Mouse (Mus musculus) left cerebral cortex, postnatal 10 days (tissue): Measurements from ENCODE around the gene Zbed3. TPM values are rescaled to one million over a fixed set of nuclear protein-coding genes. Genes with fewer than 3 reads are reported as not detected.
A peak's percentile ranks its signal among the peaks of the same experiment; 100 is the strongest.
"Not testable (repeated sequence)": the region's sequence is repeated elsewhere in the genome, so short reads cannot be mapped to it uniquely, and the experiment has no call there.

Experiments used
- DNase-seq, 2 experiments: peaks; one replicate each; pipeline ENCODE4 v3.0.0; 2021 to 2022; ENCODE audit warnings: low spot score in 2 of 2, mixed read lengths in 1 of 2; ENCODE audit errors: extremely low spot score in 1 of 2
- intact Hi-C: fragments of 180-260 bp; cut with DNase I; formaldehyde crosslinking; loops from one replicate; pipeline ENCODE4 v1.15.1; 2025
- total RNA-seq, 2 experiments: library from RNA; stranded (reverse); gene quantifications; 2 replicates each; pipeline ENCODE4 v1.2.3; 2021

The Zbed3 gene
- total RNA-seq, 2 experiments from 2014 or later: 14.7 to 18.0 TPM

DNA sequence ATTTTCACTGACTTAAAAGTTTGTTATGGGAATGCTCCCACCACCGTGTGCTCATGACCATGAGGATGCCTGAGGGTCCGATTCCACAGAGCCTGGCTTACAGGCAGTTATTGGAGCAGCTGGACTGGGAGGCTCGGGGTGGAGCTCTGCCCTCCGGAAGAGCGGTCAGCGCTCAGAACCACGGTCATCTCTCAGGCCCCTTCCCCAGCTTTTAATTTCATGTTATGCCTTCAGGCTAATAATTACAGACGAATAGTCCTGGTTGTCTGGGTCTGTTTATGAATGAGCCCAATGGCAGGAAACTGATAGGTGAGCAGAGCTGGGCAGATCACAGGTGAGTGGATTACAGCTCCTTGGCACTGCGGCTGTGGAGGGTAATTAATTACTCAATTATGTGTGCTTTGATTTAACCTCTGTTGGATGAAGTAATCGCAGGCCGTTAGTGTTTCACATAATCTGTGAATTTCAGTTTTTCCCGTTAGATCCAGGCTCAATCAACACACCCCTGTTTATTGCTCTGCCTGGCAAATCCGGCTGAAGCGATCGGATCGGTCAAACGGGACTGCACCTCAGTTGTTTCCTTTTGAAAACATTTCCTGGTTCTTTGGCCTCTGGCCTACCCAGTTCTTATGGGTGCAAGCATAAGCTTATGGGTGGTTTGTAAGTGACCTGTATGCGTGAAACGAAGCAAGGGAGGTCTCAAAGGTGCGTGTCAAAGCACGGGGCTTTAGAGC, 3.4 kb downstream of the Zbed3 start:
- no peak for DNase-seq
- intact Hi-C loops: loop anchor here (10.0 kb wide), 1 partner anchor 102 kb away; no protein-coding TSS in a partner anchor

- intact Hi-C loops: loop anchor here (10.0 kb wide), 1 partner anchor 103 kb away; no protein-coding TSS in a partner anchor
- peak; percentile 52 to 69 for DNase-seq
Measured at GRCm38 (mm10) chr13:95327345-95327741, 3.9 kb downstream of the Zbed3 start.

GRCm38 (mm10) chr13:95328767-95329166, 5.4 kb downstream of the Zbed3 start:
- intact Hi-C loops: loop anchor here (10.0 kb wide), 1 partner anchor 104 kb away; no protein-coding TSS in a partner anchor

GRCm38 (mm10) chr13:95330507-95330906, 7.1 kb downstream of the Zbed3 start:
- intact Hi-C loops: no loop called here
- no peak for DNase-seq

More at GRCm38 (mm10) chr13:95328767-95329166, 5.4 kb downstream of the Zbed3 start:
- DNase-seq: no peak

GRCm38 (mm10) chr13:95332086-95332899, 8.9 kb downstream of the Zbed3 start:
- intact Hi-C loops: no loop called here
- DNase-seq: no peak

GRCm38 (mm10) chr13:95336122-95336677, 12.8 kb downstream of the Zbed3 start:
- peak in 1 of 2 experiments; percentile 59 for DNase-seq

GRCm38 (mm10) chr13:95343470-95343869, 20.1 kb downstream of the Zbed3 start:
- intact Hi-C loops: no loop called here

More at GRCm38 (mm10) chr13:95336122-95336677, 12.8 kb downstream of the Zbed3 start:
- intact Hi-C loops: no loop called here

GRCm38 (mm10) chr13:95345869-95346268, 22.5 kb downstream of the Zbed3 start:
- intact Hi-C loops: loop anchor here (5.0 kb wide), 1 partner anchor 329 kb away; no protein-coding TSS in a partner anchor

More at GRCm38 (mm10) chr13:95343470-95343869, 20.1 kb downstream of the Zbed3 start:
- DNase-seq: no peak

DNA sequence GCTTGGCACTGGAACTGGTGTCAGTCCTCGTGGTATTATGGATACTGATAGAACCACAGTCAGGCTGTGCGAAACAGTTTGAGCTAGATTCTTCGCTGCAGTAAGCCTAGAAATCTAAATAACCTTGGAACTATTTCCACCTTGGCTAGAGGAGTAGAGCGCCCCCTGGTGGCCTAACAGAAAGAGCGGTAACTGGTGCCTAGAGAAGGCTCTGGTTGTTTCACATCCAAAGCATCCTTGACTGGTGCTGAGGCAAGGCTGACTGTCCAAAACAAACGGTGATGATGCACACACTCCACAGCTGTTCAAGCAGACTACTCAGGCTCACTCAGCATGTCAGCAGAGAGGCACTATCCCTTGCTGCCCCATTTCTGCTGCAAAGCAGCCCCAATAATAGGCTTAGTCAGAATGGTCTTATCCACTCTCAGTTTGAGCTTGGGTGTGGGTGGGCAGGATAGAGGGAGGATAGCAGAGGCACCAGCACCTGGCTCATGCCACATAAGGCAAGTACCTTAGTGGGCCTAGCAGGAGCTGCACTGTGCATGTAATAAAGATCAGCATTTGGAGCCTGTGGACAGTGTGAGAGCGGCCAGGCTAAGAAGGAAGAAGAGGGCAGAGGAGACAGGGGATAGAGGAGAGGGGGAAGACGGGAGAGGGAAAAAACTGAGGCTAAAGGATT, 23.7 kb downstream of the Zbed3 start:
- intact Hi-C loops: loop anchor here (5.0 kb wide), 1 partner anchor 330 kb away; no protein-coding TSS in a partner anchor
- DNase-seq: peak; percentile 74 to 82

More at GRCm38 (mm10) chr13:95345869-95346268, 22.5 kb downstream of the Zbed3 start:
- DNase-seq: no peak

GRCm38 (mm10) chr13:95348476-95348875, 25.1 kb downstream of the Zbed3 start:
- no peak for DNase-seq
- intact Hi-C loops: loop anchor here (5.0 kb wide), 1 partner anchor 331 kb away; no protein-coding TSS in a partner anchor

GRCm38 (mm10) chr13:95358223-95358622, 34.8 kb downstream of the Zbed3 start:
- no peak for DNase-seq
- intact Hi-C loops: no loop called here

- DNase-seq: no peak
- intact Hi-C loops: no loop called here
Measured at GRCm38 (mm10) chr13:95363440-95363839, 40.0 kb downstream of the Zbed3 start.

DNA sequence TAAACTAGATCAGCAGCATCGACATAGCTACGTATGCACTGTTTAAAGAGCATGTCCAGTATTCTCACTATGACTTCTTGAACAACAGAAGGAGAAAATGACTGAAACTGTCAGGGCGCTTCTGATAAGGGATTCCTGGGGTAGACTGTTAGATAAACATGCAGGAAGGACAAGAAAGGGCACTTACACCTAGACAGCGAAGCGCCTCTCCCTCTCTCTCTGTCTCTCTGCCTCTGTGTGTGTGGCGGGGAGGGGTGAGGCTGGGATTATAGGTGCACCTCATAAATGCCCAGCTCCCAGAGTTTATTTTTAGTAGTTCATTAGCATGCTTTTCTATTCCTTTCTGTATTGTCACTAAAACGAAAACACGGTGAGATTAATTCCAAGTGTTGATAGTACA, 42.9 kb downstream of the Zbed3 start:
- intact Hi-C loops: no loop called here
- no peak for DNase-seq

DNA sequence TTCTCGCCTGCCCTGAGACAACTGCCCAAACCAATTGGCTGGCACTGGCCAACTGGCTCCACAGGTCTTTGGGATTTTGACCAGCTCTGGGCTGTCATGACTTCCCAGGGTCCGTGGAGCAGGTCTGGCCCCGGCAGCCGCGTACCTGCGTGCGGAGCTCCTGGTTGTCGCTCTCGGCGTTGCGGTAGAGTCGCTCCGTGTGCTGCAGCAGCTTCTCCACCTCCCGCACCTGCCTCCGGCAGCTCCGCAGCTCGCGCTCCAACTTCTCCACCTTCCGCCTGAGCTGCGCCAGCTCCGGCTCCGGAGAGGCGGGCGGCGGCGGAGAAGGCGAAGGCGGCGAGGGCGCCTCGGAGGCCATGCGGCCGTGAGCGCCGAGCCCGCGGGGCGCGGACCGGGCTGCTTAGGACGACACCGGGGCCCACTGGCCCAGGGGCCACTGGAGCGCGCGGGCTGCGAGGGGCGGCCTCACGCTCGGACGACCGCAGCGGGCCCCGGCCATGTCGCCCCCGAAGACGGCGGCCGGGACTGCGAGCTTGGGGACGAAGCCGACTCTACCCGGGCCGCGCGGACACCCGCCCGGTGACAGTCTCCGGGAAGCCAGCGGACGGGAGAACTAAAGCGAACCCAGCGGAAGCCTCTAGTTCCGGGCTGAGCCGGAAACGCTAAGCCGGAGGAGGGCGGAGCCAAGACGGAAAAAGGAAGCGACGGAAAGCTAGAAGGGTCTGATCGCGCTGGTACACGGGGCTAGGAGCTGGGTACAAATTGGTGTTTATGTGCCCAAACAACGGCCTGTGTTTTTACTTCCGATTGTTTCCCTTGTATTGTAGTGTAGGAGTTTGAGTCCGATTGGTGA, 51.5 kb downstream of the Zbed3 start, which contains the start of gene Aggf1:
Aggf1 (minus strand) TSS at position 652 of the 853 bp plus-strand sequence.
- peak; percentile 86 to 94 for DNase-seq
- intact Hi-C loops: no loop called here

DNA sequence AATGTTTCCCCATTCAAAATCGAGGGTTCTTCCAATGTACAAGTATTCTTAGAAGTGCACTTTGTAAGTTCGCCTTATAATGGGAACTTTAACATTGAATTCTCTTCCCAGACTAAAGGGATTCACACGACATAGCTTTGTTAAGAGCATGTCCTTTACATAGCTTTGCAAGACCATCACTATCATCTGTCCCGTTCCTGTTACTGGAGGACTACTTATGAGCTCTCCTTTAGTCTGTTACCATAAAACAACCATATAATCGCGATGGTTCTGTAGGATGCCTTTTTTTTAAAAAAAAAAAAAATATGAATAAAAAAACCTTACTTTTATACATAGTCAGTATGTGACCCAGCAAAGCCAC, 52.1 kb downstream of the Zbed3 start:
- DNase-seq: no peak
- intact Hi-C loops: no loop called here

DNA sequence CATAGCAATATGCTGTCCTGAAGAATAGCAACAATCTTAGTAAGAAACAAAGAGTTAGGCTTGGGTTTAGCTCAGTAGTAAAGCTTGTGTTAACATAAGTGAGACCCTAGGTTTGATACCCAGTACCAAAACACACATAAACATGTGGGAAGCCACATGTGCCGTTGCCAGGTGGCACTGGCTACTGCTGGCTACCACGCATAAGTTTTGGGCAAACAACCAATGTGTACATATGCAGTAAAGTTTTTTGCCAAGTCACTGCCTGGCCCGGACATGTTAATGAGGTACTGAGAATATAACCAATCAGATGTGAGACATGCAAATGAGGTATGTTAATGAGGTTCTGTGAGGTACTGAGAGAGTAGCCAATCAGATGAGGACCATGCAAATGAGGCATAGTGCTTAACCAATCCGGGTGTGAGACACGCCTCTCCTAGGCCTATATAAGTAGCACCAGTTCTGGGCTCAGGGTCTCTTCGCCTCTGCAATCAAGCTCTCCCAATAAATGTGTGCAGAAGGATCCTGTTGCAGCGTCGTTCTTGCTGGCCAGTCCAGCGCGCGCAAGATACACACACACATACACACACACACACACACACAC, 53.4 kb downstream of the Zbed3 start:
- intact Hi-C loops: not testable (repeated sequence)

DNA sequence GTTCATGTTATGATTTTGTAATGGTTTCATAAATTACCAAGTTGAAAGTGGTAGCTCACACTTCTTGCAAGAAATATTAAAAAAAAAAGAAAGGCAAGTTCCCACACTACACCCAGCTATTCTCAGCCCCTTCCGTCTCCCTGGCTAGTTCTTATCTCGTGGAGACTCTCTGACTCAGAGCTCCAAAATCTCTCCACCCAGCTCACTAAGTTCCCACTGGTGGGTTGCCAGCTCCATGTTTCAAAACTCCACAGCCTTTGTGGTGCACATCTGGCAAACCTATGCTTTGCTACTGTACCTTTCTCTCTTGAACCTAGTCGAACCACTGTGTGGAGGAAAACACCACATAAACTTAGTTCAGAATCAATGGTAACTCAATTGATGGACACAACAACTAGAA, 55.3 kb downstream of the Zbed3 start:
- intact Hi-C loops: no loop called here

More for the DNA sequence above, 53.4 kb downstream of the Zbed3 start:
- DNase-seq: not testable (repeated sequence)

More for the DNA sequence above, 55.3 kb downstream of the Zbed3 start:
- DNase-seq: no peak
